Mouse (Mus musculus) CH12F3 (cell line): ENCODE data around the gene Rplp0.

Experiments
- in situ Hi-C: fragments of 300-500 bp; cut with MboI; formaldehyde crosslinking; loops from 2 replicates; pipeline ENCODE4 v1.14.3; 2020; ENCODE audit warnings: low sequenced_read_pairs

Rplp0 gene

GRCm38 (mm10) chr5:115526456-115527202 lies 32.6 kb upstream of the Rplp0 start:
- in situ Hi-C loops: no loop called here

- in situ Hi-C loops: no loop called here
These were observed 31.1 kb upstream of the Rplp0 start for GRCm38 (mm10) chr5:115528128-115528527.

- in situ Hi-C loops: no loop called here
These were observed 29.9 kb upstream of the Rplp0 start for GRCm38 (mm10) chr5:115529364-115529741.

- in situ Hi-C loops: no loop called here
These were observed 29.4 kb upstream of the Rplp0 start for GRCm38 (mm10) chr5:115529742-115530446.

GRCm38 (mm10) chr5:115530447-115530809 lies 28.8 kb upstream of the Rplp0 start:
- in situ Hi-C loops: no loop called here

DNA sequence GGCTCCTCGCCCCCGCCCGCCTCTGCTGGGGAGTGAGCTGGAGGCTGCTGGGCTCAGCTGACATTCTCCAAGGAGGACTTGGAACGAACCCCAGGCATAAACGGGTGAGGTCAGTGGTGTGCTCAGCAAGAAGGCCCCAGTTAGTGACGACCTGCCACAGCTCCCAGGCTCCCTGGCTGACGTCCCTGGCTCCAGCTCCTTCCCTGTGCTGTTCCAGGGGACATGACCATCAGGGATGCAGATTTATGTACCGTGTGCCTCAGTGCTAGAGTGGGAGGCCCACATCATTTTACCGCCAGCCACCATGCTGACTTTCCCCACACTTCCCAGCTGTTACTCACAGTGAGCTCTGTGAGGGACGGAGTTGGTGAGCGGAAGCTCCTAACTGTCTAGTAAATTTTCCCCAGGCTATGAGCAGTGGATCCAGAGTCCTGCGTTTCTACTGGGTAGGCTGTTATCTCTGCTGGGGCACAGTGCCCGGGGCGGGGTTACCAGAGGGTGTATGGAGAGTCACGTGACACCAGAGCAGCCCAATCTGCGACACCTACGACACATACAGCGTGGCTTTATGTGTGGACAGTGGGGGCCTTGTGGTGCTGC lies 27.5 kb upstream of the Rplp0 start:
- in situ Hi-C loops: no loop called here

DNA sequence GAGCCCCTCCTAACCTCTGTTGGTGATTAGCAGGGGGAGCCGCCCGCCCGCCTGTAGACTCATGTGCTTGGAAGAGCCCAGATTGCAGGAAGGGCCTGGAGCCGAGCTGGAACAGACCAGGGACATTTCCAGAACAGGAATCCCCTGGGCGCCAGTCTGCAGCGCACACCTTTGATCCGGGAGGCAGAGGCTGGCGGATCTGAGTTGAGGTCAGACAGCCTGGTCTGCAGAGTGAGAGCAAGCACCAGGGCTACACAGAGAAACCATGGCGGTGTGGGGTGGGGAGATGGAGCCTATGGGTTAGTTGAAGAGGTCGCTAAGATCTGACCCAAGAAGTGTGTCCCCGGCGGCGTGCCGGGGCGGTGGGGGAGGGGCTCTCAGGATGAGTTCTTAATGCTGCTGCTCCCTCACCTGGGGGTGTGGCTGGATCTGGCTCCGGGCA lies 25.0 kb upstream of the Rplp0 start:
- in situ Hi-C loops: no loop called here

DNA sequence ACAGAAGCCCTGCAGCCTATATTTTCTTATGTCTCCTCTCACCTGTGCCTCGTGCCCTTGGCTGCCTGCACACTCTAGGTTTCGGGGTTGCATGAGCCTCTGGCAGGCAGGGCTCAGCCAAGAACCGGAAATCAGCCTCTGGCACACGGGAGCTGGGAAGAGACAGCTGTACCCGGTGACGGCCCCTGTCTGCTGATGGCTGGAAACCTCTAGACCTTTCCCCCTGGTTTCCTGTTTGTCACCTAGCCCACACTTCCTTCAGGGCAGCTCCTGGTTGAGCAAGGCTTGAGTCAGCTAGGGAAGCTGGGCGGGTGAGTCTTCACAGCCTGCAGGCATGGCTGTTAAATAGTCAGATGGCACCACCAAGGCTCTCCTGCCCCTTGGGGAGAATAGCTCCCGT lies 24.4 kb upstream of the Rplp0 start:
- in situ Hi-C loops: no loop called here

GRCm38 (mm10) chr5:115535635-115536034 lies 23.6 kb upstream of the Rplp0 start:
- in situ Hi-C loops: no loop called here

DNA sequence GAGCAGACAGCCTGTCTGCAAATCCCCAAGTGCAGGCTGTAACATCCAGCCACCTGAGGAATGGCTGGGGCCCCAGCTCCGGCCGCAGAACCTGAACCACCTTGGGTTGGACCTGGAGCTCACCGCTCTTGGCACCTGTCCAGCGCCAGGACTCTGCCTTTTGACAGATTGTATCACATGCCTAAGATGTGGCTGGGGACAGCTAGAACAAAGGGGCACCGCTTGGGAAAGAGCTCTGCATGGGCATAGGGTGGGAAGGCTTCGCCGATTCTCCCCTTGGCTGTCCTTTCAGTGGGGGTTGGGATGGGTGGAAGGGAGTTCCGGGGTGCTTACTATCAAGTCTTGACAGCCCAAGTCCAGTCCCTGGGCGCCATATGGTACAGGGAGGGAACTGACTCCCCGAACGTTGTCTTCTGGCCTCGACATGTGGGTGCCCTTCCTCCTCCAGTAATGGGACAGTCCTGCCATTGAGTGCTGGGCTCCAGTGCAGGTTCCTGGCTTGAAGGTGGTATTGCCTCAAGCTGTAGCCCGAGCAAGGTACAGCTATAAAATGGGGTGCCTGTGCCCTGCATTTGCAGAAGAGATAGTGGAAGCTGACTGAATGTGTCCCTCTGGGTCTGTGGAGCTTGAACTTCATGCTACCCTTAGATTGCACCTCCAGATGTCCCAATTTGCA lies 21.1 kb upstream of the Rplp0 start:
- in situ Hi-C loops: no loop called here

DNA sequence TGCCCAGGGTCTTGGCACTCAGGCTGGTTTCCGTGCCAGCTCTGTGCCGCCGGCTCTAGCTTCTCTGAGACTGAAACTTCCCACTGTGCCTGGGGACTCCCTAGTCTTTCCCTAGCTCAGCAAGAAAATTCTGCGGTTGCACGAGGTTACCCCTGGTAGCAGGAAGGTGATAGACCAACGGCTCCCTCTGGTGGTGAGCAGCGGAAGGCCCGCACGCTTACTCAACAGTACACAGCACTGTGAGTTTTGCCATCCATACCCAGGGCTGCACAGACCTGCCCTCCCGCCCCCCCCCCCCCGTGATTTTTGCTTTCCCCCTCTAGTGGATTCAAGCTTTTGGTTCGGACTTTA lies 20.6 kb upstream of the Rplp0 start:
- in situ Hi-C loops: no loop called here

GRCm38 (mm10) chr5:115542635-115543384 lies 16.5 kb upstream of the Rplp0 start:
- in situ Hi-C loops: loop anchor here (5.0 kb wide), 1 partner anchor 41 kb away; no protein-coding TSS in a partner anchor

DNA sequence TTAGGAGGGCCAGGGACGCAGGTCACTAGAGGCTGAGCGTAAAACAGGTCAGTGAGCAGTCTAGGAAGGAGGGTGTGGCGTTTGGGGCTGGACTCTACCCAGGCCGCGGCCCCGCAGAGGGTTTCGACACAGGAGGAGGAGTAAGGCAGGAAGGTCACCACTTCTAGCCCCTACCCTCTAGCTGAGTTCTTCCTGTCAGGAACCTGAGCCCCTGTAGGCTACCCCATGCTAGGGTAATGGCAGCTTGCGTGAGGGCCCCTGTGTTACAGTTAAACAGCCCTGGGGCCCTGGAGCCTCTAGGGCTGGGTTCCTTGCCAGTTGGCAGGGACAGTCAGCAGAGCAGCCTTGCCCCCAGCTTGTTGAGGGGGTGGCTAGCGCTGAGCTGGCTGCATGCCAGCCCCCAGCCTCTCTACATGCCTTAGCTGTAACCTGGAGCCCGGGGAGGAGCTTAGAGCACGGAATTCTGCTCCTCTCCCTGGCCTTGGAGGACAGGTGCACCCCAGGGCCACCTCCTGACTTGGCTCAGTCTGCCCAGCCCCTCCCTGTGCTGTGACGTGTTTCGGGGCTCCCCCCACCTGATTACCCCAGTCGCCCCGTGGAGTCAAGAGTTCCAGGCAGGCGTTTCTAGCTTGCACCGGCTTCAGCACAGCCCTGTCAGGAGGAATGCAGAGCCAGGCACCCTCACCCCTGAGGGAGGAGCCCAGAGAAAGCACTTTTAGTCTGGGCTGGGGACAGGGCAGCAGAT lies 15.6 kb upstream of the Rplp0 start:
- in situ Hi-C loops: loop anchor here (5.0 kb wide), 1 partner anchor 41 kb away; no protein-coding TSS in a partner anchor

- in situ Hi-C loops: loop anchor here (5.0 kb wide), 1 partner anchor 42 kb away; no protein-coding TSS in a partner anchor
These were observed 14.5 kb upstream of the Rplp0 start for GRCm38 (mm10) chr5:115544655-115545185.

- in situ Hi-C loops: no loop called here
These were observed 13.6 kb upstream of the Rplp0 start for GRCm38 (mm10) chr5:115545636-115546035.

GRCm38 (mm10) chr5:115546536-115546935 lies 12.7 kb upstream of the Rplp0 start:
- in situ Hi-C loops: no loop called here

DNA sequence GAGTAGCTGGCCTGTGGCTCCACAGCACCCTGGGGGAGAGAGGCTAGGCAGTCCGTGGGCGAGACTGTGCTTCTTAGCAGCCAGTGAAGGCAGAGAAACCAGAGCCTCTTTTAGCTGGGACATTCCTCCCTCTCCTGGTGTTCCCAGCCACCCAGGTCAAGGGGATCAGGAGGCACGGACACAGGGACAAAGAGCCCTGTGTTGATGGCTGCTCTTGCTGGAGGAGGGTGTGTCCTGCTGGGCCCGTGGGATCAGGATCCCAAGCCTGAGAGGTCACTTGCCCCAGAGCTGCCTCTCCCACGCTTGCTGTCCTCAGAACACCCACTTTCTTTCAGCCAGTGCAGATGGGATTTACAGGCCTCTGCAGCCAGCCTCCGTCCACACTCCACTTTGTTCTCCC lies 12.3 kb upstream of the Rplp0 start:
- in situ Hi-C loops: no loop called here

DNA sequence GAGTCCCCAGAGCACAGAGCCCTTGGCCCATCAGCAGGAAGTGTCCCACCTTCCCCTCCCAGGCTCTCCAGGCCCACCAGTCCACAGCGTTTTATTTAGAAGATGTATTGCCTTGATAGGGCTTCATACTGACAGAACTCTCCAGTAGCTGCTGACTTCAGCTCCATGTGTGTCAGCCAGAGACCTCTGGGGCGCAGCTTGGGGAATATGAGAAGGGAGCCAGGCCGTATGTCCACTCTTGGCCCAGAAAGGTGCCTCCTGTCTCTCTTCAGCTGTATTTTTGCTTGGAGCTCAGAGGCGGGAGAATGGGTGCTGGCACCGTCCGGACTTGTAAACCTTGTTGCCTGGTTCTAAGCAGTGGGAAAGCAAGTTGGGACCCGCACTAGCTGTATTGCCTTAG lies 11.8 kb upstream of the Rplp0 start:
- in situ Hi-C loops: no loop called here

DNA sequence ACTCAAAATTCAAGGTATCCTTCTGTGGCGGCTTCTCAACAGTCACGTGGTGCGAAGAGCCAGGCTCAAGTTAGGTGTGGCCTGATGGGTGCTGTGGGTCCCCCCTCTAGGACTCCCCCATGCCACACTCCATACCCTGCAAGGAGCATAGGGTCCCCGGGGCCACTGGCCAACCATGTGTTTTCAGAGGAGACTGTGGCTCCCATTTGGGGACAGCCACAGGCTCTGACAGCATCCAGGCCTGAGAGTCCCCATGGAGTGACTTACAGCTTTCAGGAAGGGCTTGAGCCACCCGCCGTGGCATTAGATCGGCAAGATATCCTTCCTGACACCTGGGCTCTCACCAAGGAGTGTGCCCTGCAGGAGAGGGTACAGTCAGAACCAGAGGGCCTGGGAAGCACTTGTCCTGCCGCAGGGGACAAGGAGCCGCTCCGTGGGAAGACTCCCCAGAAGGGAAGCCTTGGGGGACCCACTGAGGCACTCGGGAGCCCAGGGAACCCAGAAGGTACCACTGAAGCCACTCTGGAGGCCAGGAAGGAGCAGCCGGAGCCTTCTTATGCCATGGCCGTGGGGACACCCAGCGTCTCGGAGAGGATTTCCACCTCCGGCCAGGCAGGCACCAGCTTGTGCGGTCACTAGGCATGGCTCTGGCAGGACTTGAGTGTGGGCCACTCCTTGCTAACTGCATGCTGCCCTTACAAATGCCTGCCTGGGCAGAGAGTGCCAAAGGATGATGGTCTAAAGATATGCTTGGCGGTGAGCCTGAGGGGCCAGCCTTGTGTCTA lies 10.6 kb upstream of the Rplp0 start:
- in situ Hi-C loops: no loop called here
